Mouse (Mus musculus): Measurements from ENCODE around the gene Nadk2.

DNA sequence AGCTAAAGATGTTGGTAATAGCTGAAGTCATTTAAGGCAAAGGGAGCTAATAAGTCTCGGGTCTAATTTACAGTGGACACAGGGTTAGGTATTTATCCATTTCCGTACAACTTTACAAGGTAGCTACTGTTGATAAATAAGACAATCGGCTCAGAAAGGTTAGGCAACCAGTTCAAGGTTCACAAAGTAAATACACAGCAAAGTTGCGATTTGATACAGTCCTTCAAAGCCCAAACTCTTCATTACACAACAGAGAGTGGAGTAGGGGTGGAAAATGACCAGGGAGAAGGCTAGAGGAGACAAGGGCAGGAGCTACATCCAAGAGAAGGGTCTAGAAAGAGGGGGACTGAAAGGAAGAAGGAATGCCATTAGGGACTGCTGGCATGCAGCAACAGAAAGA, 2.2 kb upstream of the Nadk2 start:
- TF ChIP-seq MYOD1 (IDR thresholded peaks at IDR 0.05; ENCODE audit: control insufficient read depth, insufficient read length, low read depth) (no peak), CTCF (IDR thresholded peaks at IDR 0.05; ENCODE audit: control insufficient read depth, insufficient read depth, insufficient read length) (no peak), MAX (IDR thresholded peaks at IDR 0.05) (no peak)
